Mouse (Mus musculus): ENCODE results near the gene Mindy1.

GRCm38 (mm10) chr3:95264724-95265123 lies 16.4 kb upstream of the Mindy1 start:
- no peak for TF ChIP-seq CTCF (IDR thresholded peaks at IDR 0.05; ENCODE audit: borderline replicate concordance, insufficient read depth, low read depth, low read length)
- no peak for TF ChIP-seq POLR2A (IDR thresholded peaks at IDR 0.05; ENCODE audit: borderline replicate concordance, insufficient read depth, low read length)

Measured in cerebellum, adult 2 months (tissue).